Mouse (Mus musculus): ENCODE data around the gene Prkag3.

The Prkag3 gene

DNA sequence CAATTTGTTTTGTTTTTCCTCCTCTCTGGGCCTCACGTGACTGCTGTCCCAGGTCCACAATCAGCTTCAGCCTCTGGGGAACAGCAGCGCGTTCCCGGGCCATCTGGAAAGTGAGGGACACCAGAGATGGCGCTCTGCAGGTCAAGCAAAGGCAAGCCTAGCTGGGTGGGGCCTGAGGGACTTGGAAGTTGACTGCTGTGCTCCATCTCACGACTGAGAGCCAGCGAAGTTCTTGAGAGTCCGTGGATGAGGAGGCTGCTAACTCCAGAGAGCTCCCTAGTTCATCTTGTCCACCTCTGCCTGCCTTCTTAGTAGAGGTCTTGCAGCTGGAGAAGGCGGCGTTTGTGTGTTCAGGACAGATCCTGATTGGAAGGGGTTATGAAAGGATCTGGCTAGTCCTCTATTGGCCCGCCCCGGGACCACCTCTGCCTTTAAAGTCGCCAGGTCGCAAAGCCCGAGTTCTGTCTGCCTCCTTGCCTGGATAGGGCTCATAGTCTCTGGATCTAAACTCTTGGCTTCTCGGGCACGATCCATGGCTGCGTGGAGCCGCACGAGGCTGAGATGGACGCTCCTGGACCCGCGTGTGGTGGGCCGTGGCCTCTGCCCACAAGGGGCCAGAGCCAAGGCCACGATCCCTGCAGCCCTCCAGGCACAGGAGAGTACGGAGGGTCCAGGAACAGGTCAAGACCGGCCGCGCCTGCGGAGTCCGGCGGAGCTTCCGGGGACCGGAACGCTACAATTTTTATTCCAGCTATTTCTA, 35.7 kb downstream of the Prkag3 start, which contains the start of gene Cyp27a1:
TSS of gene Cyp27a1 (plus strand) at position 476 of the 760 bp plus-strand sequence.
- no peak for DNase-seq (ENCODE audit: low read depth)

- no peak for DNase-seq (ENCODE audit: low read depth)
These were observed 36.4 kb downstream of the Prkag3 start for GRCm38 (mm10) chr1:74712461-74713098.

- no peak for DNase-seq (ENCODE audit: low read depth)
These were observed 37.0 kb downstream of the Prkag3 start for GRCm38 (mm10) chr1:74712046-74712445.

DNA sequence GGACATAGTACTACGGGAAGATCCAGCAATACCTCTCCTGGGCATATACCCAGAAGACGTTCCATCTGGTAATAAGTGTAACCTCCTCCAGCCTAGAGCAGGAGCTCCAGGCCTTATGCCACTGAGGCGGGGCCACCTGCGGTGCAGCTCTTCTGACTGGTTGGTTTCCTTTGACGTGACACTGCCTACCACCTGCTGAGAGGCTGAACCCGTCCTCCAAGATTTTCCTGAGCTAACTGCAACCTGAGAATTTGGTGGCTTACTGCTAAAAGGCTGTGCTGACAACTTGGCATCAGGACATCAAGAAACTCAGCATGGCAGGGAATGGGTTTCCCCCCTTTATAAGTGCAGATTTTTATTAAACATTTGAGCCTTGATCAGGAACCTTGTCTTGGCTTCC, 39.5 kb downstream of the Prkag3 start:
- no peak for DNase-seq (ENCODE audit: low read depth)

DNA sequence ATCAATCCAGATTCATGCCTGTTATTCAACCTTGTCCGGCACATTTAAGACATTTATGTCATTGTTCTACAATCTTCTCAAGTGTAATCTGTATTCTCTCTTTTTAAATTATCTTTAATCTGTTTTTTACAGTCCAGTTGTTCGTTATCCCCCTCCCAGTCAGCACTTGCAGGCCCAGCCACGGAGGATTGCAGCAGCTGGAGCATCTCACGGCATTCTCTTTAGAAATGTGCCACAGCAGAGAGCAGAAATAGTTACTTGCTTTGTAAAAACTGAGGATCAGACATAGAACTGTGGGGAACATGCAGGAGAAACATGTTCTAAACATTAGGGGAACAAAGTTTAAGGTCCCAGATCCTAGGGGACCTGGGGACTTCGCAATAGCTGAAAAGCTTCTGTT, 44.0 kb downstream of the Prkag3 start:
- no peak for DNase-seq (ENCODE audit: low read depth)

GRCm38 (mm10) chr1:74704156-74704555, 44.9 kb downstream of the Prkag3 start:
- DNase-seq (ENCODE audit: low read depth) = no peak

GRCm38 (mm10) chr1:74702142-74702553, 46.9 kb downstream of the Prkag3 start:
- no peak for DNase-seq (ENCODE audit: low read depth)

DNA sequence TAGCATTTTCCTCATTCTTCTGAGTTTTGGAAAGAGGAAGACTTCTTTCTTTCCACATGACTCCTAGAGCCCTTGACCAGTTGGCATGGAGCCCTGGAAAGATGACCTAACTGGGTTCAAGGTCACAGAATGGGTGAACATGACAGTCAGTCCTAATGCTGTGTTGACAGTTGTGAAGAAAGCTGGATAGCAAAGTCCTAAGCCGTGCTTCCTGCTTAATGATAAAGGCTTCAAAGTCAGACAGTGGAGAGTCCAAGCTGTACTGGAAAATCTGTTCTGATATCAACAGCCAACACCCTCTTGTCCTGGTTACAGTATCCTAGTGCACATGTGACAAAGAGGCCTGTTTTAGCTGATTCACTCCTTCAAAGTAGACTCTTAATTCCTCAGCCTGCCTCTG, 50.2 kb downstream of the Prkag3 start:
- no peak for DNase-seq (ENCODE audit: low read depth)

- no peak for DNase-seq (ENCODE audit: low read depth)
These were observed 50.7 kb downstream of the Prkag3 start for GRCm38 (mm10) chr1:74698353-74698752.

- DNase-seq (ENCODE audit: low read depth) = no peak
These were observed 51.6 kb downstream of the Prkag3 start for GRCm38 (mm10) chr1:74697416-74697815.

DNA sequence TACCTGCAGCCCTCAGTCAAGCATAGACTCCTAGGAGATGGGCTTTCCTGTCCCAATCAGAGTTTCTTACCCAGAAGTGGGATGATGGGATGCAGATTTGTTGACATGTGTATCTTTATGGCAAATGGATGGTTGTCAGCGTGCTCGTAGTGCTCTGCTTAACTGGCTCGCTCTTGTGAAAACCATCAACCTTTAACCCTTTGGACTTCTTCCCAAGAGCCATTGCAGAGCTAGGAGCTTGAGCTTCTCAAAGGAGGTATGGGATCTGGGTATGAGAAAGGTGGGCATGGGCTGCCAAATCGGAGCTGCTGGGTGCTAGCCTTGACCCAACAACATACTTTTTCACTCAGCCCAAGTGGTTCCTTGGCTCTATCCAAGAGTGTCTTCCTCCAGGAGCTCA, 53.2 kb downstream of the Prkag3 start:
- no peak for DNase-seq (ENCODE audit: low read depth)

DNA sequence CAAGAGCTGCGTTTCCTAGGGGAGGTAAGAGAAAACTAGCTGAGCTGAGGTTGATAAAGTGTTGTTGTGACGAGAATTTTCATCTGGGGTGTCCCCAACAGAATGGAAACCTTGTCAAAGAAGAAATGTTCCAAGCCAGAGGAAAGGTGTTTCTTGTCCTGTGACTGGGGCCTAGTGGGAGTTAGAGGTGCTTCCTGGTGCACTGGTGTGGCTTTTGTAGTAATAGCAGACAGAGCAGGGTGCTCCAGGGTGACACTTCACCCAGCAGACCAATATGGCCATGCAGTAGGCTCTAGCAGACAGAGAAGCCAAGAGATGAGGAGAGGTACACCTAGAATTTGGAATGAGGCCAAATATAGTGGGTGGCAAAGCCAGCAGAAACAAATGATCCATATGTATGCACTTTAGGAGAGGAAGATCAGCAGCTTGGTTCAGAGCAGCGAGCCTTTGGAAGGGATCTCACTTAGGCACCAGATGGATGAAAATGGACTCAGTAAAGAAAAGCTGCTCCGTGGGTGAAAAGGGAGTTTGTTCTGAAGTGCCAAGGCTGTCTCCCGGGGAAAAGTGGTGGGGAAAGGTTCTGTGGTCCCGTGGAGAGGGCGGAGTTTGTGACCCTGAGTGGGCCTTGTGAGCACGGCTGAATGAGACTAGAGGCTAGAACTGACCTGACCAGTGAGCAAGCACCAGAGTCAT, 55.0 kb downstream of the Prkag3 start:
- DNase-seq (ENCODE audit: low read depth) = no peak
